Mouse (Mus musculus): ENCODE results near the gene Nqo2.

The Nqo2 gene

GRCm38 (mm10) chr13:34002058-34003006, 37.8 kb downstream of the Nqo2 start, which contains the start of the genes Ripk1 and Serpinb6a:
TSS of gene Ripk1 (plus strand) at chr13:34002363.
TSS of gene Serpinb6a (minus strand) at chr13:34002794.
- peak; percentile 97 for DNase-seq

GRCm38 (mm10) chr13:34003058-34003457, 38.6 kb downstream of the Nqo2 start:
- peak; percentile 26 for DNase-seq

DNA sequence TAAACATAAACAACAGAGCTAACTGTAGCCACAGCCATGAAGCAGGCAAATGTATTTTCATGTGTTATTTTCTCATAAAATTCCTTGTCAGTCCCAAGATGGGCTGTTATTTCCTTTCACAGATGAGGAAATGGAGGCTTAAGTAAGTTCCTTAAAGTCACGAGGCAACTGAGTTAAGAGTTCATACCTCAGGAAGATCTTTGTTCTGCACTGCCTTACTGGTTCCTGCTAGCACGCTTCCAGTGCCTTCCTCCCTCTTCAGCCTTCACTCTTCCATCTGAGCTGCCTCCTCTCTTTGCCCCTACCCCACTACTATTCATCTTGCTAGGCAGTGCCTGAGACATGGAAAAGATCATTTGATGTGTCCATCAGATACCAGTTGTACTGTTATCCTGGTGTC, 42.7 kb downstream of the Nqo2 start:
- DNase-seq, result no peak

GRCm38 (mm10) chr13:34016927-34017569, 52.6 kb downstream of the Nqo2 start:
- DNase-seq, result no peak

DNA sequence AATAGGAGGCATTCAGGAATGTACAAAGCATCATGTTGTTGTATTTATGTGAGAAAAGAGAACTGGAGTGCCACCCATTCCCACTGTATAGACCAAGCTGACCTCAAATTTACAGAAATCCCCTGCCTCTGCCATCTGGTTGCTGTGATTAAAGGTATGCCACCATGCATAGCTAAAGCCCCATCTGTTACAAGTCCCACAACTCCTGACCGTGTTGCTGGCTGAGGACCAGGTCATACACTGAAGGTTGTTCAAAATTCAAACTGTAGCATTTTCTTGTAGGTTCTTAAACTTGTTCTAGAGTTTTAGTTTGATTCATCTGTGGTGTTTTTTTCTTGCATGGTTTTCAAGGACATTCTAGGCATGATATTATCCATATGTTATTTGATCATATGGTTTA, 54.0 kb downstream of the Nqo2 start:
- no peak for DNase-seq

DNA sequence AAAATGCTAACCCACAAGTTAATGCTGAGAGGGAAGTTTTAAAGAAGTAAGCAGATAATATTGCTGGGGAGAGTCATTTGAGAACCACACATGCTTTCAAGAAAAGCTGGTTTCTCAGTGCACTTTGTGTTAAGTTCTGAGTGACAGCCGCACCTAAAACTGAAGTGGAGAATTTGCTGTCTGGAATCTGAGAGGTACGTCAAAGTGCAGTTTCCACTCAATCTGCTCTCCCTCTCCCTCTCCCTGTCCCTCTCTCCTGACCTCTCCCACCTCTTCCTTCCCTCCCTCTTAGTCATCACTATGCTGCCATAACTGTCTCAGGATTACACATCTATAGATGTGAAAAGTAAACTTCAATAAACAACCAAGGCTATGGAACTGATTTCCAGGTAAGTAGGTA, 57.5 kb downstream of the Nqo2 start:
- no peak for DNase-seq

GRCm38 (mm10) chr13:34032041-34032440, 67.6 kb downstream of the Nqo2 start:
- no peak for DNase-seq

DNA sequence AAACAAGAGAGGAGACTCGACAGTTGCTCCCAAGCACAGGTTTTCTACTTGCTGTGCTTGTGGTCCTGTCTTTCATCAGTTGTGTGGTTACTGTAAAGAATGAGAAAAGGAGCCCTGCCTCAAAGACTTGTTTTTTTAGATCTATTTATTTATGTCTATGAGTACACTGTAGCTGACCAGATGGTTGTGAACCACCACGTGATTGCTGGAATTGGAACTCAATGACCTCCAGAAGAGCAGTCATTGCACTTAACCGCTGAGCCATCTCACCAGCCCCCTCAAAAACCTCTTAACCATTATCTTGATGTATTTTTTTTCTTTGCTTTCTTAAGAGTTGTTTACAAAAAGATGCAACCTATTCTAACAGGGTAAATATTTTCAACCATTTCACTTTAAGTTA, 70.9 kb downstream of the Nqo2 start:
- DNase-seq, result no peak

DNA sequence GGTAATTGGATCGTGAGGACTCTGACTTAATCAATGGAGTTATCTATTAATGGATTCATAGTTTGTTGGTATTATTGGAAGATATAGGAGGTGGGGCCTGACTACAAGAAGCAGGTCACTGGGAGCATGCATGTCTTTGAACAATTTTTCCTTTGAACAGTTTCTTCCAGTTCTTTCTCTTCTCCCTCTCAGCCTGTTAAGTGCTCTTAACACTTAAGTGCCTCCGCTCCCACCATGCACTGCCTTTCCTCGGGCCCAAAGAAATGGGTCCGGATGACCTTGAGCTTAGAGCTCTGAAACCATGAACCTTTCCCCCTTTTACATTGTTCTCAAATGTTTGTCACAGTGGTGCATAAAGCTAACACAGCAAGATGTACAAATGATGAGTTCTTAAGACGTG, 72.2 kb downstream of the Nqo2 start:
- DNase-seq, result no peak

DNA sequence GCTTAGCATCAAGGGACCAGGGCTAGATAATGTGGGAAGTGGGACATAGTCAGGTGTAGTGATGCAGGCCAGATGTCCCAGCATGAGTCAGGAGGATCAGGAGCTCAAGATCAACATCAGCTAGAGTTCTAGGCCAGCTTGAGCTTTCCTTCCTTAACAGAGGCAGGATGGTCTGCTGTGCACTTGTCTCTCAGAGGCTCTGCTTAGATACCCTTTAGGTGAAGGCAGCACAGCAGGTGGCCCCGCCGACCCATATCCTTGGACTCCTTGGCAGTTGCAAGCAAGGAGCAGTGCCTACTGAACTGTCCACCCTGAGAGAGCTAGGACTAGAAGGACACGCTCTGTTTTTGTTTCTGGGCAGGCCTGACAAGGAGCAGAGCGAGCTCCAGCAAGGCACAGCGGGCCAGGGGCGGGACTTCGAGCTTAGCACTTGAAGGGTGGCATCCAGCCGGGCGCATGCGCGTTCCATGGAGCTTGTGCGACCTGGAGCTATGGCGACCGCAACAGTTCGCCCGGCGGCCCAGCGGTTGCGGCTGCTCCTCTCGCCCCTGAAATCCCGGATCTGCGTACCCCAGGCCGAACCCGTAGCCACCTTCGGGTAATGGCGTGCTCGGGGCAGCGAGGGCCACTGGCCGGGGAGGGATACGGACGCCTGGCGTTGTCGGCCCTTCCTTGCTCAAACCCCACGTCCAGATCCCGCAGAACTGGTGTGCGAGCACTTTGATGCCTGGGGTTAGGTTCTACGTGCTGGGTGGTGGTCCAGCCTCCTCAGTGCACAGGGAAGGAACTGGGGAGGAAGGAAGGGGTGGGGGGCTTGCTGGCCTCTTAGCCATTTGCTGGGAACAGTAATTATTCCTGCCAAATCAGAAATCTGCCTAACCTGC, 72.9 kb downstream of the Nqo2 start, which contains the start of gene Bphl:
Gene Bphl, plus strand, starts transcription at position 426 of the 884 bp plus-strand sequence.
- peak; percentile 95 for DNase-seq

DNA sequence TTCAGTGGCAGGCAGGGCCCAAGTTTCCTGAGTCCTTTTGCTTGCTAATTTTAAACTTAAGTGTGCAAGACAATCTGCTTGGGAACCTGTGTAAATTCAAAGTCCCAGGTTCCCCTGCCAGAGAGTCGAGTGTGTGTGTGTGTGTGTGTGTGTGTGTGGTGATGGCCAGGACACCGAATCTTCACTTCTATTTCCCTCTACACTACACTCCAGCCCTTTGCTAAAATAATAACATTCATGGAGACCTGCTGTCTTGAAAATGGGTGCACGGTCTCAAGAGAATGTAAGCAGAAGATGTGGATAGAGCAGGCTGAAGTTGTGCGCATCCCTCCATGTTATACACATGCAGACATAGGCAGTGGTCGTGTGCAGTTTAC, 73.6 kb downstream of the Nqo2 start:
- DNase-seq, result no peak
